Mouse (Mus musculus): ENCODE measurements around the gene Kcnq5.
A peak's percentile ranks its signal among the peaks of the same experiment; 100 is the strongest.

Gene Kcnq5

GRCm38 (mm10) chr1:21961251-21962082 lies at the start of gene Kcnq5:
Gene Kcnq5 (minus strand): TSS chr1:21961942.
- DNase-seq (ENCODE audit: low read depth) = peak; percentile 81

DNA sequence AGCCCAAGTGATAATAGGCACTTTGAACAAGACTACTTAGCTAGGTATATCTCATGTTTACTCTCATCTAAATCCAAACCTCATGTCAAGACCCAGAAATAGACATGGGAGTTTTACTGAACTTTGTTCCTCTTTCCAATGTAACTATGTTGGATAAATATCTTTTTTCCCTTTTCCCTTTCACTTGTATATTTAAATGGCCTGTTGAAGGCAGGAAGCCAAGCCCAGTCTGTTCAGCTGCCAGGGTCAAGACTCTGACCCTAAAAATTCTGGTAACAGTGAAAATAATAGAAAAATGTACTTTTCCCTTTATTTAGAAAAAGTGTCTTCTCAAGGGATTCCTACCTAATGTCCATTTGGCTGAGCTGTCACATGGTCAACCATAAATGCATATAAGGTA lies 18.0 kb upstream of the Kcnq5 start:
- no peak for DNase-seq (ENCODE audit: low read depth)

DNA sequence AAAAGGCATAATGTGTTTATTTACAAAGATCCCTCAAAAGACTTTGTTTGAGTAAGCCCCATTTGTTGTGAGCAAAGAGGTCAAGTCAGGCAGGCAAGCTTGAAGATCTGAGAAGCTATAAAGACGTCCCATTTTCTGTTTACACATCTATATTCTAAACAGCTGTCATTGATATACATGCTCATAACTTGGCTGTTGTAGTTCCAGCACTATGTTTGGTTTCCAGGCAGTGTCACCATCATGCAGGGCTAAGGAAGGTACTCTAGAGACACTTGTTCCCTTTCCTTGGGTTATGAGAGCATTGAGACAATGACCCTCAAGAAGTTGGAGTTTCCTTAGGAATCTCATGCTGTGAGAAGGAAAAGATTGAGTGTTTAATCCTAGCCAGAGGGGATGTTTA lies 17.6 kb upstream of the Kcnq5 start:
- DNase-seq (ENCODE audit: low read depth) = no peak

DNA sequence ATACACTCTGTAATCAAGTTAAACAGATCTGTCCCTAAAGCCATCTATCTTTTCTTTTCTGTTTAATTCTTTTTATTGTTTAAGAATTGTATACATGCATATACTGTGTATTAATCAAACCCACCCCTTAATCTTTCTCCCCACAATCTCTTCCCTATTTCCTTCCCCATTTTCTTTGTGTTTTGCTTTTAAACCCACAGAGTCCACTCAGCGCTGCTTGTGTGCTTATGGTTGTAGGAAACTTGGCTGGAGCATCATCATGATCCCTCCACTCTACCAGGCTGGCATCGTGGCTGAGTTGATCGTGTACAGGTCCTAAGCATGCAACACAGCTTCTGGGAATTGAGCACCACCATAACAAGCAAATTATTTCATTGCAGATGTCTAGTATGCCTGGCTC lies 12.3 kb upstream of the Kcnq5 start:
- DNase-seq (ENCODE audit: low read depth) = no peak

GRCm38 (mm10) chr1:21967139-21967538 lies 5.4 kb upstream of the Kcnq5 start:
- DNase-seq (ENCODE audit: low read depth) = peak; percentile 52

GRCm38 (mm10) chr1:21962896-21963864 lies 1.4 kb upstream of the Kcnq5 start:
- peak; percentile 72 for DNase-seq (ENCODE audit: low read depth)

DNA sequence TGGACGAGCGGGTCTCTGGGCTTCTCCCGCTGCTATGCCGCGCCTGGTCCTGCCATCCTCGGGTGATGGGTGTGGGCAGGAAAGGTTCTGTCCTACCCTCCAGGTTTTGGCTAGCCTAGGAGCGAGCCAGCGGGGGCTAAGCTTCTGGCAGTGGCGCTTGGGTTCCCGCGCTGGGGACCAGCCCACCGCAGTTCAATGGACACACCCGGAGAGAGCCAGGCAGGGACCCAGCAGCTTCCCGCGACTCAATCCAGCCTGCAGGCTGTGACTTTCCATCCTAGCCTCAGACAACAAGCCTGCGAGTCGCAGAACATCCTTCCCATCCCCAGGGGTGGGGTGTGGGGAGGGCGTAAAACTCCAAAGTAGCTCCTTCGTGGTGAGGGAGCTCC lies 335 bp upstream of the Kcnq5 start:
- DNase-seq (ENCODE audit: low read depth) = peak; percentile 42

DNA sequence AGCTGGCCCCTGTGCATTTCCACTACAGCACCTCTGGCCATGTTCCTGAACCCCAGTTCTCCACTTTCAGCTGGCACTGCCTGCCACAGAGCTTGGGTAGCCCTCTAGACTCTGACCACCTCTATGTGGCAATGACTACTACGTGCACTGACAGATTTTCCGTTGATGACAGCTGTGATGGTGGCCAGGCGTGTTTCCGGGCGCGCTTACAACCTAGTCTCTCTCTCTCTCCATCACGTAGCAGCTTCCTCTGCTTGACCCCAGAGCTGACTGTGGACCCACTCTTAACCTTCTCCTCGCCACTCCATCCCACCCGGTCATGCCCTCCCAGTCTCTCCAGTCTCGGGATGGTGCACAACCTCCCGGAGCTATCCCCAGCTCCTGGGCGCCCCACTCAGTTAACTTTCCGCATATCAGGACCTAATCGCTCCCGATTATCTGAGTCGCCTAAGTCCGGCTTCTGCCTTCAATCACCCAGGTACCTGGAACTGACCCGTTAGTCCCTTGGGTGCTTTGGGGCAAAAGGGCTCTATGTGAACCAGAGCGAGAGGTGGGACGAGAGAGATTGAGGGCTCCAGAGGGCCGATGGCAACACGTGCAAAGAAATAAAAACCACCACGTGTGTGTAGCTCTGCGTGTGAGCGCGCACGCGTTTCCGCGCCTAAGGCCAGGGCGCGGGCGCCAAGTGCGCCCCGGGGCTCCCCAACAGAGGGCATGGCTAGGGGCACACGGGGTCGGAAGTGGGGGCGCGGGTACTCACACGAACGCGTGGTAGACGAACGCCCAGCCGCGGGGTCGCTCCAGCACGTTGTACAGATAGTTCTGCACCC lies 1.1 kb downstream of the Kcnq5 start:
- peak; percentile 74 for DNase-seq (ENCODE audit: low read depth)

DNA sequence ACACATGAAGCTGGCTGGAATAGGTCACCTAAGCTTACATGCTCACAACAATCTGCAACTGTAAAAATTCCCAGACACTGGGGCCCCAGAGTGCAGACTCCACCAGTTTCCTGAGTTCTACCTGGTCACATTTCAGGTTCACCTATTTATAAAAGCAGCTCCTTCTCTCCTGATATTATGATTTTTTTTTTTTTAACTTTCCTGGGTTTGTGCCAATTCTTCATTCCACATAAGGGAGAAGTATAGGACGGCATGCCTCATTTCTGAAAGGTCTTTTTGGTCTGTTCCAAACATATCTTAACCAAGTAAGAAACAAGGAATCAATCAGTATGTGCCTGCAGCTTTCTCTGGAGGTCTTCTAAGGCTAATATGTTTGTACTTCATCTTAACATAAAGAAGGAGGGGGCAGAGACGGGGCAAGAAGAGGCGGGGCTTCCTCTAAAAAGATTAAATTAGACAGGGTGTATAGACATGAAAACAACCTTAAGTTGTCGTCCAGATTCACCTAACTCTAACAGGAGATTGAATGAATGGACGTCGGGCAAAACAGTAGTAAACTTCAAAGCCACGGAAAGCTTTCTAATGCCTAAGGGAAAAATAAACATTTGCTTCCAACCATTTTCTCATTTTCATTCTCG lies 2.0 kb downstream of the Kcnq5 start:
- DNase-seq (ENCODE audit: low read depth) = peak; percentile 47

DNA sequence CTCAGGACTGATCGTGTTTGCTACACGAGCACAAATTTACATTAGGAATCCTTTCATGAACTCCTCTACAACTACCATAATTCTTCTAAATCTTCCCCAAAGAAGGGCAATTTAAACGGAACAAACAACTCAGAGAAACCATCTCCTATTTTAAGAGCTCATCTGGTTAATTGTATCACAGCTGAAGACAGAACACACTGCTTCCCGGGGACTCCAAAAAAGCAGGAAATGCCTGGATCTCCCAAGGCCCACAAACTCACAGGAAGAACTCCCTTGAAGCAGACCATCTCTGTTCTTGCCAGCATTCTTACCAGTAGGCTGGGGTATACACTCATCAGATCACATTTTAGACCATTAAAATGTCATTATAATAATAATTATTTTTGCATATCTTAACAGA lies 3.7 kb downstream of the Kcnq5 start:
- DNase-seq (ENCODE audit: low read depth) = no peak

DNA sequence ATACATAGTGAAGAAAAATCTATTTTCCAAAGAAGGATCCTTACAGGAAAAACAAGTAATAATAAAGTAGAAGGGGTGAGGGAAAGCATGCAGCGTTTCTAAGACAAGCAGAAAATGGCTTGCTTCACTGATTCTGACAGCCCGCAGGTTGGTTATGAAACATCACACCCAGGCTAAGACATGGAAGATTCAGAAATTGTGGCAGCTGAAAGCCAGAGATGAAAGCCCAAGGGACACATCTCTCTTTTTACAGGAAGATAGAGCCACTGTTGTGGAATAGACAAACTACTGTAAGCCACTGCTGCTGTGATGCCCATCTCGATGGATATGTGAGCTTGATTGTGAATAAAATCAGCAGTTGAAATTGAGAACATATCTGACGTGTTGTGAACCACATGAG lies 20.9 kb downstream of the Kcnq5 start:
- no peak for DNase-seq (ENCODE audit: low read depth)

GRCm38 (mm10) chr1:21927182-21927581 lies 34.6 kb downstream of the Kcnq5 start:
- DNase-seq (ENCODE audit: low read depth) = no peak

- DNase-seq (ENCODE audit: low read depth) = no peak
Measured at GRCm38 (mm10) chr1:21923293-21923642, 38.5 kb downstream of the Kcnq5 start.

GRCm38 (mm10) chr1:21922578-21923292 lies 39.0 kb downstream of the Kcnq5 start:
- no peak for DNase-seq (ENCODE audit: low read depth)

- DNase-seq (ENCODE audit: low read depth) = no peak
Measured at GRCm38 (mm10) chr1:21919276-21919675, 42.5 kb downstream of the Kcnq5 start.

GRCm38 (mm10) chr1:21896067-21896719 lies 65.5 kb downstream of the Kcnq5 start:
- peak; percentile 28 for DNase-seq (ENCODE audit: low read depth)

DNA sequence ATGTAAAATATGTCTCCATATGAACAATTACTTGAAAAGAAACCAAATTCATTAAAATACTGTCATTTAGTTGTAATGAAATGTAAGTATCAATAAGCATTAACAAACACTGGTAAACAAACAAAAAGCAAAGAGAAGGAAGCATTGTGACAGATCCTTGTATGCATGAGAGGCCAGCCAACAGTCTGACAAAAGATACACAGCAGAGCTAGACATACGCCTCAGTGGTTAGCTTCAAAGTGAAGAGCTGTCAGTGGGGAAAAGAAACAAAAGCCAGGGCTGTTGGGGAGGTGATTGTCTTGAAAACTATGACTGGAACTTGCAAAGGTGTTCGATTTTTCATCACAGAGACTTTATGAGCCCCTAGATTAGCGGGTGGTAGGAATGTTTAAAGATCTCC lies 78.0 kb downstream of the Kcnq5 start:
- no peak for DNase-seq (ENCODE audit: low read depth)

DNA sequence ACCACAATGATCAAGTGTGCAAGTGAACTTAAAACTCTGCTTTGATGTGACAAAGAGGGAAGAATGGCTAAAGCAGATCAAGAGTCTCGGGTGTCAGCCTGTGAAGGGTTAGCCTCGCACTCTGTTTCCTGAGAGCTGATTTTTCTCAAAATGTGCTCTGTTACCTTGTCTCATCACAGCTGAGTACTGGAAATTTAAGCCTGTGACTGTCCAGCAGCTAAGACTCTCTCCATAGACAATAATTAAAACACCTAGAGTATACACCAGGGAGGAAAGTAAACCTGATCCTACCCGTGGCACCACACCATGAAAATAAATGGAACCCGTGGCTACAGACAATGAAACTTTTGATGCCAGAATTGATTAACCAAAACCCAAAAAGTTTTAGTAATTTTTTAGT lies 90.9 kb downstream of the Kcnq5 start:
- no peak for DNase-seq (ENCODE audit: low read depth)

DNA sequence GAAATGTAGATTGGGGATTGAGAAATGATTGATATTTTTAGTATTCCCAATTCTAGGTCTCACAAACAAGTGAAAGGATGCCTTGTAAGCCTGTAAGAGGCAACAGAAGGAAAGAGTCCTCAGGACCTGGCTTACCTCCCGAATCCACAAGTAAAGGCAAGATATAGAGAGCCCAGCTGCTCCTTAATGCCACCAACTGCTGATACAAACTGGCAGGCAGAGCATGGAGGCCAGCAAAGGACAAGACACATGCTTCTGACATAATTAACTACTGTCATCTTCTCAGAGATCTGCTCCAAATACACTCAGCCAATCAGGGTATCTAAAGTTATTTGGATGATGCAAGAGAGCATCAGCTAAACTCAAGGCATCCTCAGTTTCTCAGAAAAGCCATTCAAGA lies 93.3 kb downstream of the Kcnq5 start:
- DNase-seq (ENCODE audit: low read depth) = no peak

DNA sequence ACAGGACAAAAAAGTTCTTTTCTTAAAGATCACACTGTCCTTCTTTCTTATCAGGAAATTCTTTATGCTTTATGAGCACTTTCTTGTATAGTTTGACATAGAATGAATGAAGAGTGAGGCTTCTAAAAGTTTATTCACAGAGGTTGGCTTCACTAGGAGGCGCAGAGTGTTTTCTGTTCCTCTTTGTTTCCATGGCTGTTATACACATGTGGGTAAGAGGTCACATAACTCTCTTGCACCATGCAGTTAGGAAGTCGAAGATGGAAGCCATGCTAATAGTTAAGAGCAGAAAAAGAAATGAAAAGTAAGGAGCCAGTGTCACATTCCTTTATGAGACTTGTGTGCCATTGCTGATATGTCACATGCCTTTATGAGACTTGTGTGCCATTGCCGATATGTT lies 105.3 kb downstream of the Kcnq5 start:
- DNase-seq (ENCODE audit: low read depth) = no peak

DNA sequence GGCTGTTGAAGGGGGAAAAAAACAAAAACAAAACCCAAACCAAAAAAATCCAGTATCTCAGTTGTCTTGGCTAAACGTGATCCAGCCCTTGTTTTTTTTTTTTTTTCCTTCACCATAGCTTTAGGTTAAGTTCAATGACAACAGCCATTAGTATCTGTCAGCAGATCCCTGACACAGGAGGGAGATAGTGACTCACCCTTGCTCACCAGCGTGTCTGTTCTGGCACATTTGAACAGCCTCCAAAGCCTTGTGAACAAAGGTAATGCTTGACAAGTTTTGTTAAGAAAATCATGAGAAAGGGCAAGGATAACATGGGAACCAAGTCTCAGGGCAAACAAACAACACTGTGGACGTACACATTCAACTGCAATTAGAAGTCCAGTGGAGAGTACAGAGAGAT lies 123.2 kb downstream of the Kcnq5 start:
- no peak for DNase-seq (ENCODE audit: low read depth)
